Mouse (Mus musculus): ENCODE results near the gene Fbxo34. TPM values are rescaled to one million over a fixed set of nuclear protein-coding genes. Genes with fewer than 3 reads are reported as not detected.
A peak's percentile ranks its signal among the peaks of the same experiment; 100 is the strongest.

Fbxo34 gene
- polyA plus RNA-seq, 1 experiment from 2014 or later = 18.1 TPM

- WGBS = 72% methylated on average over 8 of the region's 8 CpGs
- peak; percentile 63 for DNase-seq (ENCODE audit: low spot score)
- peak overlapping the region; percentile 83 for H3K27ac ChIP-seq (replicated peaks)
These were observed 24.5 kb downstream of the Fbxo34 start for GRCm38 (mm10) chr14:47474571-47475254.

DNA sequence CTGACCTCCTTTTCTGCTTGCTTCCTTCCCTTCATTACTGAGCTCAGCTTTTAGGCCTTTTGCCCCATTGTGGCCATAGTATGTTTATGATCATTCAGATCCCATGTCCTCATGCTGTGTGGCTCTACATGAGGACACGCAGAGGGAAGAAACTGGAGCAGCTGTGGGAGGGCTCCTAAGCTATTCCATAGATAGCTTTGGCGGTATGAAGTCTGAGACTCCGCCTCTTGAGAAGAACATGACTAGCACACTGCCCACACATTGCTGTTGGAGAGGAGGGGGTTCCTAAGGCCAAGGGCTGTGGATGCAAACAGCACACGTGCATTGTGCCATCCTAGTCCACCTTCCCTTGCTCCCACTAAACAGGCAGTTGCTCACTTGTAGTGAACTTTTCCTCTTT, 26.0 kb downstream of the Fbxo34 start:
- no peak overlapping the region for H3K4me3 ChIP-seq (ENCODE audit: low read depth, low read length)
- no peaks in the 10 kb centered on the region for H3K9me3 ChIP-seq (ENCODE audit: control insufficient read depth, low read length)
- ATAC-seq (ENCODE audit: low FRiP score, low TSS enrichment) (no peak), DNase-seq (ENCODE audit: low spot score) (no peak)
- TF ChIP-seq EP300 (optimal IDR thresholded peaks at IDR 0.05) = no peak
- no peak for TF ChIP-seq CTCF (IDR thresholded peaks at IDR 0.05; ENCODE audit: low read depth)
- no peaks in the 10 kb centered on the region for H3K27me3 ChIP-seq (ENCODE audit: control insufficient read depth, insufficient read depth, low read length)
- no peak overlapping the region for H3K4me2 ChIP-seq (replicated peaks; ENCODE audit: low read depth)
- WGBS = 81% methylated on average over 4 of the region's 4 CpGs
- no peaks in the 10 kb centered on the region for H3K36me3 ChIP-seq (ENCODE audit: control insufficient read depth, insufficient read depth, low read length)
- no peak overlapping the region for H3K27ac ChIP-seq (replicated peaks)
- peaks cover 2% of the 10 kb centered on the region; the same call in 1 of the 2 replicates for H3K4me1 ChIP-seq (replicated peaks; ENCODE audit: control insufficient read depth, insufficient read depth)
- no peak overlapping the region for H3K9ac ChIP-seq (ENCODE audit: low read length)

More at GRCm38 (mm10) chr14:47474571-47475254, 24.5 kb downstream of the Fbxo34 start:
- no peaks in the 10 kb centered on the region for H3K9me3 ChIP-seq (ENCODE audit: control insufficient read depth, low read length)
- H3K4me3 ChIP-seq (ENCODE audit: low read depth, low read length) = no peak overlapping the region
- no peaks in the 10 kb centered on the region for H3K36me3 ChIP-seq (ENCODE audit: control insufficient read depth, insufficient read depth, low read length)
- no peak overlapping the region for H3K9ac ChIP-seq (ENCODE audit: low read length)
- TF ChIP-seq EP300 (optimal IDR thresholded peaks at IDR 0.05) = no peak
- no peak for TF ChIP-seq CTCF (IDR thresholded peaks at IDR 0.05; ENCODE audit: low read depth)
- peak overlapping the region; percentile 86; the same call in 1 of the 2 replicates for H3K4me2 ChIP-seq (replicated peaks; ENCODE audit: low read depth)
- ATAC-seq (ENCODE audit: low FRiP score, low TSS enrichment) = peak; percentile 77
- H3K27me3 ChIP-seq (ENCODE audit: control insufficient read depth, insufficient read depth, low read length) = no peaks in the 10 kb centered on the region
- peaks cover 2% of the 10 kb centered on the region; the same call in 1 of the 2 replicates for H3K4me1 ChIP-seq (replicated peaks; ENCODE audit: control insufficient read depth, insufficient read depth)

DNA sequence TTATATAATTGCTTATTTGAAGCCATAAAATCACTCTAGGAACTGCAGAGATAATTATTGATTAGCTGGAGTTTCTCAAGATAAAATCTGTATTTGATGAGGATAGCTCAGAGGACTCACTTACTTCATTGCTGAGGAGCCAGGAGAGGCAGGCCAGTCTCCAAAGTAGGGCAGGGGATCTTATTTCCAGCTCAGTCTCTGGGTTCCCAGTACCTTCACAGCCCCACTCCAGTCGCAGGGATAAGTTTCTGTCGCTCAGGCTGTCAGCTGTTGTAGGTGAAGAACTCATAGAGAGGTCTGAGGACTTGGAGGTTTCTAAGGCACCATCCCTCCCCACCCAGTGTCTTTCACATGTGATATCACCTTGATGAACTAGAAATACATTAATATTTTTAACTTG, 27.5 kb downstream of the Fbxo34 start:
- Histone ChIP-seq H3K4me2 (replicated peaks; ENCODE audit: low read depth) (no peak overlapping the region), H3K27ac (replicated peaks) (no peak overlapping the region), H3K9me3 (ENCODE audit: control insufficient read depth, low read length) (no peaks in the 10 kb centered on the region), H3K4me1 (replicated peaks; ENCODE audit: control insufficient read depth, insufficient read depth) (peaks cover 2% of the 10 kb centered on the region; the same call in 1 of the 2 replicates), H3K9ac (ENCODE audit: low read length) (no peak overlapping the region), H3K36me3 (ENCODE audit: control insufficient read depth, insufficient read depth, low read length) (no peaks in the 10 kb centered on the region), H3K27me3 (ENCODE audit: control insufficient read depth, insufficient read depth, low read length) (no peaks in the 10 kb centered on the region), H3K4me3 (ENCODE audit: low read depth, low read length) (no peak overlapping the region)
- TF ChIP-seq EP300 (optimal IDR thresholded peaks at IDR 0.05) (no peak), CTCF (IDR thresholded peaks at IDR 0.05; ENCODE audit: low read depth) (no peak)
- 81% methylated on average over 2 of the region's 2 CpGs for WGBS
- ATAC-seq (ENCODE audit: low FRiP score, low TSS enrichment) (no peak), DNase-seq (ENCODE audit: low spot score) (no peak)

- TF ChIP-seq CTCF (IDR thresholded peaks at IDR 0.05; ENCODE audit: low read depth) = no peak
- no peak for TF ChIP-seq EP300 (optimal IDR thresholded peaks at IDR 0.05)
- Histone ChIP-seq H3K9ac (ENCODE audit: low read length) (no peak overlapping the region), H3K9me3 (ENCODE audit: control insufficient read depth, low read length) (no peaks in the 10 kb centered on the region), H3K4me2 (replicated peaks; ENCODE audit: low read depth) (no peak overlapping the region), H3K4me3 (ENCODE audit: low read depth, low read length) (no peak overlapping the region), H3K27me3 (ENCODE audit: control insufficient read depth, insufficient read depth, low read length) (no peaks in the 10 kb centered on the region), H3K4me1 (replicated peaks; ENCODE audit: control insufficient read depth, insufficient read depth) (no peaks in the 10 kb centered on the region), H3K36me3 (ENCODE audit: control insufficient read depth, insufficient read depth, low read length) (no peaks in the 10 kb centered on the region), H3K27ac (replicated peaks) (no peak overlapping the region)
- no peak for DNase-seq (ENCODE audit: low spot score)
- WGBS = 89% methylated on average over 6 of the region's 6 CpGs
- ATAC-seq (ENCODE audit: low FRiP score, low TSS enrichment) = peak; percentile 59; the same call in 1 of the 2 replicates
These were observed 32.0 kb downstream of the Fbxo34 start for GRCm38 (mm10) chr14:47482200-47482599.

- TF ChIP-seq EP300 (optimal IDR thresholded peaks at IDR 0.05) = no peak
- no peak for DNase-seq (ENCODE audit: low spot score)
- Histone ChIP-seq H3K4me3 (ENCODE audit: low read depth, low read length) (no peak overlapping the region), H3K36me3 (ENCODE audit: control insufficient read depth, insufficient read depth, low read length) (no peaks in the 10 kb centered on the region), H3K27ac (replicated peaks) (no peak overlapping the region), H3K9ac (ENCODE audit: low read length) (no peak overlapping the region), H3K4me1 (replicated peaks; ENCODE audit: control insufficient read depth, insufficient read depth) (no peaks in the 10 kb centered on the region), H3K4me2 (replicated peaks; ENCODE audit: low read depth) (no peak overlapping the region), H3K27me3 (ENCODE audit: control insufficient read depth, insufficient read depth, low read length) (no peaks in the 10 kb centered on the region), H3K9me3 (ENCODE audit: control insufficient read depth, low read length) (no peaks in the 10 kb centered on the region)
- WGBS = 69% methylated on average over 1 of the region's 1 CpGs
- ATAC-seq (ENCODE audit: low FRiP score, low TSS enrichment) = no peak
These were observed 32.9 kb downstream of the Fbxo34 start for GRCm38 (mm10) chr14:47483099-47483498.

DNA sequence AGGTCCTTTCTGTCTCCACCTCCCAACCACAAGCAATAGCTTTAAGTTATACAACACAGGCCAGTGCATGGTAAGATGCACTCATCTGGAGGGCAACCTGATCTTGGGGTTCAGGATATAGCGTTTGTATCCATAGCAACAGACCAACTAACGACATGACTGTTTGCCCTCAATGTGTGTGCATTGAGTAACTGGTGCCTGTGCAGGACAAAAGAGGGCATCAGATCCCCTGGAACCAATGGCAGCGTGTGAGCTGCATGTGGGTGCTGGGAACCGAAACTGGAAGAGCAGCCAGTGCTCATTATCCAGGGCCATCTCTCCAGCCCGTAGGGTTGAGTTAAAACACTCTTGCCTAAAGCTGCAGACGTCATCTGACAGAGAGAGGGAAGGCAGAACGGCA, 38.5 kb downstream of the Fbxo34 start:
- H3K9me3 ChIP-seq (ENCODE audit: control insufficient read depth, low read length) = no peaks in the 10 kb centered on the region
- no peaks in the 10 kb centered on the region for H3K4me1 ChIP-seq (replicated peaks; ENCODE audit: control insufficient read depth, insufficient read depth)
- 0 out of 2 replicates have a peak overlapping the region, but pooled peaks have one; percentile 18 for H3K9ac ChIP-seq (ENCODE audit: low read length)
- TF ChIP-seq CTCF (IDR thresholded peaks at IDR 0.05; ENCODE audit: low read depth) (no peak), EP300 (optimal IDR thresholded peaks at IDR 0.05) (no peak)
- H3K36me3 ChIP-seq (ENCODE audit: control insufficient read depth, insufficient read depth, low read length) = no peaks in the 10 kb centered on the region
- DNase-seq (ENCODE audit: low spot score) (peak; percentile 43), ATAC-seq (ENCODE audit: low FRiP score, low TSS enrichment) (peak; percentile 69)
- H3K4me3 ChIP-seq (ENCODE audit: low read depth, low read length) = no peak overlapping the region
- WGBS = 40% methylated on average over 7 of the region's 7 CpGs
- no peaks in the 10 kb centered on the region for H3K27me3 ChIP-seq (ENCODE audit: control insufficient read depth, insufficient read depth, low read length)
- H3K4me2 ChIP-seq (replicated peaks; ENCODE audit: low read depth) = no peak overlapping the region
- H3K27ac ChIP-seq (replicated peaks) = peak overlapping the region; percentile 74
